Mouse (Mus musculus) gastrocnemius, postnatal 10 days (tissue): ENCODE results near the gene Pcp2. TPM values are rescaled to one million over a fixed set of nuclear protein-coding genes. Genes with fewer than 3 reads are reported as not detected.

Experiments
- DNase-seq: peaks from one replicate; pipeline ENCODE4 v3.0.0; 2021; ENCODE audit warnings: mixed read lengths
- long read RNA-seq, 2 experiments: library from polyadenylated mRNA; stranded (forward); transcript quantifications; one replicate each; pipeline ENCODE4 v2.0.0; 2021
- total RNA-seq, 2 experiments: library from RNA; stranded (reverse); gene quantifications; 2 replicates each; pipeline ENCODE4 v1.2.3; 2021

The Pcp2 gene
- total RNA-seq, result not detected
- long read RNA-seq, experiment 1, partial matches to known transcripts, result 0 of 1 reads
- long read RNA-seq, experiment 1, other reads (novel, unspliced or antisense), result 1 of 1 reads
- long read RNA-seq, experiment 2, result 0 reads

DNA sequence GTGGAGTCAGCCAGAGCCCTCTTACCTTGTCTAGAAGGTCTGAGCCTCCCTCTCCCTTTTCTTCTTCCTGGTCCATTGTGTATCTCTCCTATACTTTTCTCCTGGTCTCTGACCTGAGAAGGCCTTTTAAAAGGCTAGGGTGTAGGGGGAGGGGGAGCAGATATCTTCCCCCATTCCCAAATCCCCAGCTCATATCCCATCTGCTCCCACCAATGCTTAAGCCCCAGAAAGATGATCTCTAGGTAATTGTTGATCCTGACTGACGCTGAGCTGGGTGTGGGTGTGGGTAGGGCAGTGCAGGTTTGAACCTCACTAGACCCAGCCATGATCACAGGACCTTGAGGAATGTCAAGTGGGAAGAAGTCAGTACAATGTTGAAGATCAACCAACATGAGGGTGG lies at the start of gene Pcp2:
Gene Pcp2, minus strand, starts transcription at position 101 of the 400 bp plus-strand sequence.
- no peak for DNase-seq

DNA sequence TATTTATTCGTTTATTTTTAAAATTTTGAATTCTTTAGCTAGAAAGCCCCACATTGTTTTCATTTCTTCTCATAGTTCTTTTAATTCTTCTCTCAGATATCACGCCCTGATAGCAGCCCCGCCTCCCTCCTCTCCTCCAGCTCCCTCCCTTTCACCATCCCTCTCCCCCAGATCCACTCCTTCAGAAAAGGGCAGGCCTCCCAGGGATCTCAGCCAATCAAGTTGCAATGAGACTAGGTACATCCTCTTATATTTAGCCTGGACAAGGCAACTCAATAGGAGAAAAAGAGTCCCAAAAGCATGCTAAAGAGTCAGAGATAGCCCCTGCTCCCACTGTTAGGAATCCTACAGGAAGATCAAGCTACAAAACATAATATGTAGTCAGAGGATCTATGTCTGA lies 49.3 kb upstream of the Pcp2 start:
- no peak for DNase-seq

DNA sequence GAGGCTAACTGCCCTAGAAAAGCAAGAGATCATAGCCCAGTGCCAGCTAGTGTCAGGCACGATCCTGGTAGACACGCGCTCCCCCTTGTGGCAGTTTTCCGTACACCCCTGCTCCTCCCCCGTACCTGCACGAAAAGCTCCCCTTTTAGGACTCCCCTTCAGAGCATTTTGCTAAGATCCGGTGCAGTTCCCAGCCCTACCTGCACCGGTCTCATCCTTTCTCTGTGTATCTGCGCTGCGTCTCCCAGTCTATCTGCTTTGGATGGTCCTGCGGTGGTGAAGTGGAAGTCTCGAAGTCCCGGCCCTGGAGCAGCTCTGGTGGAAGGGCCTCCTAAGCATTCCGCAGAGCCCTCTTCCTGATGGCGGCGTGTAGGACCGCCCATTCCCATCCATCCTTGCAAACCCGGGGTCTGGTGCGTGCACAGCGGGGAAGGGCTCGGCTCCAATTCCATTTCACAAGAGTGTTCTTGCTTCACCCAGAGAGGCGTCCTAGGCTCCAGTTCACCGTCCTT lies 46.7 kb upstream of the Pcp2 start, which contains the start of gene Fcor:
Gene Fcor, minus strand, starts transcription at position 383 of the 512 bp plus-strand sequence.
- DNase-seq, result peak; percentile 84

GRCm38 (mm10) chr8:3670388-3670787 lies 45.0 kb upstream of the Pcp2 start:
- DNase-seq, result no peak

DNA sequence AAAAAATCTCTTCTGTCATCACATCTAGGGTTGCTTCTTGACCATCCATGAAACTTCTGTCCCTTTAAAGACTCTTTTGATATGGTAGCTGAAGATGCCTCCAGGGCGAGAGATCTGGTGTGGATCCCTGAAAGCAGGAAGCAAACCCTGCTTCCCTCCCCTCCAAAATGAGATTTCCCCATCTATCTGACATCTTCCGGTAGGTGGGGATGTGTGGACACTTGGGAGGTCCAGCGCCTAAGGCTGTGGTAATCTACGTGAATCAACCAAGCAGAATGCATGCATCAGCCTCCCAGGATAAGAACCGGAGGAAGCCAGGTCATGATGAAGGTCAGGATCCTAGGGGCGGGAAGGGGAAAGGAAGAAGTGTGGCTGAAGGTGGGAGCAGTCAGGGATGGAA lies 40.2 kb upstream of the Pcp2 start, which contains the start of gene Mcemp1:
Gene Mcemp1, plus strand, starts transcription at position 248 of the 400 bp plus-strand sequence.
- no peak for DNase-seq

- DNase-seq, result no peak
These were observed 39.1 kb upstream of the Pcp2 start for GRCm38 (mm10) chr8:3664405-3664804.

GRCm38 (mm10) chr8:3660889-3661288 lies 35.5 kb upstream of the Pcp2 start:
- no peak for DNase-seq

DNA sequence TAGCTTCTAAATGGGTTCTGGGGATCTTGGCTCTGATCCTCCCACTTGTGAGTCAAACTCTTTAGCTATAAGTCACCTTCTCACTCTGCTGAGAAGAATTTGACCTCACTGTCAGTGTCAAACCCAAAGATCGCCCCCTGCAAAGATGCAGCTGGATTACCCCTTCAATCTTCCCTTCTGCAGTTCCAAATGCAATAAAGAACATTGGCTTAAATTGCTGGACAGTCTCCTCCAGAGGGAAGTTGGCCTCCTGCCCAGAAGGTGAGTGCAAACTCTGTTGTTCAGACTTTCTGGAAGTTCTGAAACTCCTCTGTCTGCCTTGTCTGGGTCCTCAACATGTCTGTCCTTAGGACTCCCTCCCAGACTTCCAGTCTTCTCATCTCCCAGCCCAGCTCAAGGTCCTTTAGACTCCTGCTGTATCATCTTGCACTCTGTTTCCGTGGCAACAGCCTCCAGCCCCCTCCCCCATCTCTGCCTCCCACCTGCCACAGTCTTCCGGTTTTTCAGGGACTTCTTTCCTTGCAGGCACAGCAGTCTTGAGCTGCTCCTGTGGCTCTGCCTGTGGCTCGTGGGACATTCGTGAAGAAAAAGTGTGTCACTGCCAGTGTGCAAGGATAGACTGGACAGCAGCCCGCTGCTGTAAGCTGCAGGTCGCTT lies 31.5 kb upstream of the Pcp2 start:
- no peak for DNase-seq

- DNase-seq, result no peak
These were observed 30.2 kb upstream of the Pcp2 start, which contains the start of gene Retn for GRCm38 (mm10) chr8:3655526-3655925. Gene Retn, plus strand, starts transcription at chr8:3655770.

DNA sequence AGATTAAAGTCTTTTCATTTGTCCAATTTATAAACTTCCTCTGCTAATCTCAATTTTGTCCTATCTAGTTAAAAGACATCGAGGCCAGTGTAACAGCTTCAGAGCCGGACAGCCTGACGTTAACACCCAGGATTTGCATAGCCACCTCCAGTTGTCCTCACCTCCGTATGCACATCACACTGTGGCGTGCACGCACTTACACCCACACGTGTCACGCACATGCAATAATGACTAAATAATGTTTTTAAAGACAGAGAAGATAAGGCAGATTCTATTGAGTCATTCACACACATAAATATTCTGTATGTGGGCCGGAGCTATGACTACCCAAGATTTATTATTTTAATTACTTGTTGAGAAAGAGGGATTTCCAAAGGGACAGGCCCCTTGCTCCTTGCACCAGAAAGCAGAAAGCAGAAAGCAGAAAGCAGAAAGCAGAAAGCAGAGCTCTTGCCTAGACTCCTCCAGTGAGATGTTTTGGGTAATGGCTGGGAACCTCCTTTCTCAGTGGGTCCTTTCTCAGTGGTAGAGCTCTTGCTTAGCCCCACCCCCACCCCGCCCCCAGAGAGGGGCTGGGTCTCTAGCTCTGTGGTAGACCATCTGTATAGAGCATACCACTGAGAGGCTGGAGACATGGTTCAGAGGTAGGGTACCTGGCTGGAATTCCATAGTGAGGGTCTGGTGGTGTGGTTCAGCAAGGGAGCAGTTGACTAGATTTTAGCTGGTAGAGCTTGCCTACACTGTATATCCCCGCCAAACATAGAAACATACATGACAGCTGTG lies 29.6 kb upstream of the Pcp2 start:
- DNase-seq, result no peak

DNA sequence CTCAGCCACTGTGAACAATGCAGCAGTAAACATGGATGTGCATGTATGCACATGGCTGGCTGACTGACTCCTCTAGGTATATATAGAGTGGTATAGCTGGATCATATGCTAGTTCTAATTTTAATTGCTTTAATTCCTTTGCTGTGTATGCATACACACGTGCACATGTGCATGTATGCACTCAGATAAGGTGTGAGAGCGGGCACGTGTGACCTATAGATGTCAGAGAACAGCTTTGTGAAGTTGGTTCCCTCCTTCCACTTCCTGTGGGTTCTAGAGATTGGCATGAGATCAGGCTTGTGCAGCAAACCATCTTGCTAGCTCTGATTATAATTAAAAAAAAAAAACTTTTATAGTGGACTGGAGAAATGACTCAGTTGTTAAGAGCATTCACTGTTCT lies 27.5 kb upstream of the Pcp2 start:
- no peak for DNase-seq

GRCm38 (mm10) chr8:3648990-3649389 lies 23.6 kb upstream of the Pcp2 start:
- DNase-seq, result no peak

DNA sequence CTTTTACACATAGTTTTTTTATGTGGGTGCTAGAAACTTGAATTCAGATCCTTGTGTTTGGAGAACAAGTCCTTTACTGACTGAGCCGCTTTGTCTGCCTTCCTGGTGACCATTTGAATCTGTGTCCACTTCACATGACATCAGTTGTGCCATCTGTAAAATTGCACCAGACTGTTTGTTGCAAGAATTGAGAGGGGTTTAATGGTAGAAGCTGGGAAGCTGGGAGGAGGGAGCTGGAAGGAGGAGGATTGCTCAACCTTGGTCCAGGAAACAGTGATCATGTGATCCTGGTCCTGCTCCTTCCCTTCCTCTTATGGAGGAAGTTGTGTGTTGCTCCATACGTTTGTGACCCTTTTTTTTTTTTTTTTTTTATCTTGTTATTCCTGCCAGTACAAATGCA lies 22.9 kb upstream of the Pcp2 start:
- no peak for DNase-seq

GRCm38 (mm10) chr8:3647561-3647960 lies 22.2 kb upstream of the Pcp2 start:
- DNase-seq, result no peak

DNA sequence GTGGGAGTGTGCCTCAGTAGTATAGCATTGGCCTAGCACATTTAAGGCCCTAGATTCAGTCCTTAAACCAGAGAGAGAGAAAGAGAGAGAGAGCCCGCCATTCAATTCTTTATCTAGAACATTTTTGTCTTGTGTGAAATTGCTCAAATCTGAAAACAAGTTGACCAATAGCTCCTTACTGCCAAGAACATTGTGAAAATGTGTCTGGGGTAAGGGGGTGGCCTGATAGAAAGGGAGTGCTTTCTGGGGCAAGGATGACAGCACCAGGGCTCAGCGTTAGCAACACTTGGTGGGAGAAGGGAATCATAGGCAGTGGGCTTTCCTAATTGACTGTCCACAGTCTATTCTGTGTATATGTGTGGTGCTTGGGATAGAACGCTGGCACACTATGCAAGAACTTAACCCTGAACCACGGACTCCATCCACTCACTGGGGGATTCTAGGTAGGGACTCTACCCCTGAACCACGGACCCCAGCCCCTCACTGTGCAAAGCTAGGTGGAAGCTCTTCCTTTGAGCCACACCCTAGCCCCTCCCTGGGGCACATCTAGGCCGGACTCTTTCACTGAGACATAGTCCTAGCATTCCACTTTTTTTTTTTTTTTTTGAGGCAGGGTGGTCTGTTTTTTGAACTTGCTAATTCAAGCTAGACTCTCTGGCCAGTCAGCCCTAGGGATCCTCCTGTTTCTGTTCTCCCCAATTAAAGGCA lies 21.6 kb upstream of the Pcp2 start:
- no peak for DNase-seq

GRCm38 (mm10) chr8:3645804-3646203 lies 20.5 kb upstream of the Pcp2 start:
- no peak for DNase-seq

DNA sequence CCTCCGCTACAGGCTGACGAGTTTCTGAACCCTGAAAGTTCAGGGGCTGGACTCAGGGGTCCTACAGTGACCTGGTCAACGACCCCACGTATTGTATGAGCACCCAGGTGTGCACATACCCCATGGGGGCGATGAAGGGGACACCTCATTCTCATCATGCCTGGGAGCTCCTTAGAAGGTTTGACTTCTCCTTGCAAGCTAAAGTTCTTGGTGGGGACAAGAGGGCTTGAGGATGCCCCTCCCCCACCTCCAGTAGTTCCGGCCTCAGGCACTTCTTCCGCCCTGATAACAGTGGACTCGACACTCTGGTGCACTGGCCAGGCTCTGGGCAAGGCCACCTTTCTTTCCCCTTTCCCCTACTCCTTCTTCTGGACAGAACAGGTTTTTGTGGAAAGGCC lies 6.1 kb upstream of the Pcp2 start:
- no peak for DNase-seq

- no peak for DNase-seq
These were observed 5.5 kb upstream of the Pcp2 start, which contains the start of gene Stxbp2 for GRCm38 (mm10) chr8:3630647-3631477. Gene Stxbp2, plus strand, starts transcription at chr8:3630955.

- no peak for DNase-seq
These were observed 2.7 kb upstream of the Pcp2 start for GRCm38 (mm10) chr8:3628014-3628413.

GRCm38 (mm10) chr8:3626971-3627370 lies 1.6 kb upstream of the Pcp2 start:
- DNase-seq, result no peak

GRCm38 (mm10) chr8:3622119-3622518 lies 3.2 kb downstream of the Pcp2 start:
- no peak for DNase-seq
